ENCODE assay signal across 1 mouse cellular context in the genomic region with DNA sequence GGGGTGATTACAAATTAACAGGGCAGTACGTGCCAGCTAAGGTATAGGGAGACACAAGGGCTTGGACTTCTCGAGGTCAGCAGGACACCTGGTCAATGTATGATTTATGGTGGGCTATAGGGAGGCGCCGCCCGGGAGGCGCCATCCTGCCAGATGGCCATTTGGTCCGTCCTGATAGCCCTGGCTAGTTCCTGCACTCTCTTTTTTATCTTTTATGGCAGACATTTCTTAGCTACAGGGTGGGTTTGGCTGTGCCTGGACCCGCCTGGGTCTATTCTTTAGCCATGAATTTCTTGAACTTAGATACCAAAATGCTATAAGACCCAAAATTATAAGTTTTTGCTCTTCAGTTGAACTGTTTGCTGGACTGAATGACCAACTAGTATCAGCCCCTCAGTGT.
TF ChIP-seq lines count a peak whose summit lies in the region.

No protein-coding gene starts in this region.

TF ChIP-seq in MEL, 35 proteins besides CTCF, POLR2A, EP300 and RAD21:
- TF ChIP-seq TCF12 (IDR thresholded peaks at IDR 0.05; ENCODE audit: low read depth, low read length) (peak; percentile 49; the same call in 1 of the 2 replicates), TAL1 (IDR thresholded peaks at IDR 0.05; ENCODE audit: low read length) (peak; percentile 75), GATA1 (IDR thresholded peaks at IDR 0.05; ENCODE audit: low read depth, low read length) (0 out of 2 replicates have a peak, but pooled peaks have one; percentile 11)
